Mouse (Mus musculus) urinary bladder, postnatal 10 days (tissue): Measurements from ENCODE around the gene Krt84.
"Not testable (repeated sequence)": the region's sequence is repeated elsewhere in the genome, so short reads cannot be mapped to it uniquely, and the experiment has no call there.

Source experiments
- DNase-seq: peaks from one replicate; pipeline ENCODE4 v3.0.0; 2022; ENCODE audit warnings: low spot score

Krt84 gene

GRCm38 (mm10) chr15:101532720-101533119 lies at the start of gene Krt84:
Gene Krt84 (minus strand): TSS chr15:101532820.
- DNase-seq, result no peak

- DNase-seq, result no peak
Measured at GRCm38 (mm10) chr15:101581701-101582100, 49.1 kb upstream of the Krt84 start.

GRCm38 (mm10) chr15:101575506-101575905 lies 42.9 kb upstream of the Krt84 start:
- no peak for DNase-seq

- no peak for DNase-seq
Measured at GRCm38 (mm10) chr15:101573796-101574345, 41.3 kb upstream of the Krt84 start, which contains the start of gene Krt75. Gene Krt75 (minus strand): TSS chr15:101573904.

GRCm38 (mm10) chr15:101567780-101568179 lies 35.2 kb upstream of the Krt84 start:
- DNase-seq, result no peak

GRCm38 (mm10) chr15:101562850-101563249 lies 30.2 kb upstream of the Krt84 start, which contains the start of gene Krt90:
Gene Krt90 (minus strand): TSS chr15:101562950.
- no peak for DNase-seq

GRCm38 (mm10) chr15:101558034-101558646 lies 25.5 kb upstream of the Krt84 start:
- DNase-seq, result no peak

- DNase-seq, result no peak
Measured at GRCm38 (mm10) chr15:101553169-101553568, 20.5 kb upstream of the Krt84 start.

GRCm38 (mm10) chr15:101552188-101552587 lies 19.6 kb upstream of the Krt84 start:
- DNase-seq, result no peak

GRCm38 (mm10) chr15:101550567-101550966 lies 17.9 kb upstream of the Krt84 start, which contains the start of gene Krt82:
Gene Krt82 (minus strand): TSS chr15:101550667.
- DNase-seq, result no peak

- DNase-seq, result no peak
Measured at GRCm38 (mm10) chr15:101544478-101544877, 11.9 kb upstream of the Krt84 start.

GRCm38 (mm10) chr15:101542543-101542942 lies 9.9 kb upstream of the Krt84 start:
- no peak for DNase-seq

- DNase-seq, result no peak
Measured at GRCm38 (mm10) chr15:101538580-101538900, 5.9 kb upstream of the Krt84 start.

GRCm38 (mm10) chr15:101537864-101538579 lies 5.4 kb upstream of the Krt84 start:
- no peak for DNase-seq

GRCm38 (mm10) chr15:101536054-101536850 lies 3.6 kb upstream of the Krt84 start:
- no peak for DNase-seq

- DNase-seq, result no peak
Measured at GRCm38 (mm10) chr15:101522556-101523232, 9.9 kb downstream of the Krt84 start.

GRCm38 (mm10) chr15:101519792-101520191 lies 12.8 kb downstream of the Krt84 start:
- peak; percentile 36 for DNase-seq

- not testable (repeated sequence) for DNase-seq
Measured at GRCm38 (mm10) chr15:101517161-101517560, 15.5 kb downstream of the Krt84 start, which contains the start of gene Gm49425. Gene Gm49425 (minus strand): TSS chr15:101517261.

GRCm38 (mm10) chr15:101508247-101508646 lies 24.4 kb downstream of the Krt84 start:
- no peak for DNase-seq

GRCm38 (mm10) chr15:101506896-101507758 lies 25.5 kb downstream of the Krt84 start:
- DNase-seq, result no peak

- DNase-seq, result no peak
Measured at GRCm38 (mm10) chr15:101497181-101497580, 35.4 kb downstream of the Krt84 start.
